Mouse (Mus musculus): Measurements from ENCODE around the gene Zfp217.

DNA sequence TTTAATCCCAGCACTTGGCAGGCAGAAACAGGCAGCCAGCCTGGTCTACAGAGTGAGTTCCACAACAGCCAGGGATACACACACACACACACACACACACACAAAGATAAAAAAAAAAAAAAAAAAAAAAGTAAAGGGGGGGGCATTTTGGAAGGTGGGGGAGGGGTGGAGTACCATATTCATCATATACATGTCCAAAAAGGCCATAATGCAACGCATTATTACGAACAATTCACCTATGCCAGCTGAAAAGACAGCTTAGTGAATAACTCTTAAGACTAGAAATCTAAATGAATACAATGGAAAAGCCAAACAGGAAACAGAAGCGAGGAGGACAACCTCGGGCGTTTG, 6.8 kb upstream of the Zfp217 start:
- TF ChIP-seq CTCF (IDR thresholded peaks at IDR 0.05; ENCODE audit: insufficient read depth, low read depth, low read length) = no peak
- TF ChIP-seq POLR2A (IDR thresholded peaks at IDR 0.05; ENCODE audit: insufficient read depth, low read depth, low read length) = no peak
